Mouse (Mus musculus): ENCODE measurements around the gene Rmdn3.

Rmdn3 gene

DNA sequence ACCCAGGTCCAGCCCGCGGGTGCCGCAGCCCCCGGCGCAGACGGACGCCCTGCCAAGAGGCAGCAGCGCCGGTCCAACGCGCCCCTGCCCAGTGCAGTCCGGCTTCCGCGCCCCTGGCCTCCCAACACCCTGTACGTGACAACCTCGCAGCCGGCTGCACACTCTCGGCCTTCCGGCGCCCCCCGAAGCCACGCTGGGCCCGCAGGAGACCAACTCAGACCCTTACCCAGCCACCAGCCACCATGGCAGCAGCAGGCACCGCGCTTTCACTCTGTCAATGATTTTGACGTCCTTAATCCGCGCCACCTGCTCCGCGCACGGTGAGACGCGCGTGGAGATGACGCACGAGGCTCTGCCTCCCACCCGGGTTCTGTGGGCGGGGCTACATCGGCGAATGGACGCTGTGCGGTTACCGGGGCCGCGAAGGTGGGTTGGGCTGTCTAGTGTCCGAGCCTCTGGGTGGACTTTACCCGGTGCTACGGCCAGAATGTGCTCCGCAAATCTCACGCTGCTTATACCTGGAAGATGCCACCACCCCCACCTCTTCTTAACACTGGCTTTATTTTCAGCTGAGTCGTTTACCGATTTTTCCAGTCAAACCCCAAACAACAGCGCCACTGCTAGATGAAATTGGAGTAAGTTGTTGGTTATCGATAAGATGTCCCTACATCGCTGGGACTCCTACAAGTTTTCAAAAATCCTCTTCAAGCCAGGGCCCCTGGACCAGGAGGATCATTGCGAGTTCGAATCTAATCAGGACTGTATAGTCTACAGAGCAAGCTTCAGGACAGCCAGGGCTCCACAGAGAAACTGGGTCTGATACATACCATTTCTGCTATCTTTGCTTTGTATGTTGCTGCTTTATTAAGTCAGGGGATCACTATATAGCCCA is at the start of gene Rmdn3:
Gene Rmdn3 (minus strand): TSS at position 354 of the 892 bp plus-strand sequence.
- peak; percentile 93 for DNase-seq (ENCODE audit: low spot score)

DNA sequence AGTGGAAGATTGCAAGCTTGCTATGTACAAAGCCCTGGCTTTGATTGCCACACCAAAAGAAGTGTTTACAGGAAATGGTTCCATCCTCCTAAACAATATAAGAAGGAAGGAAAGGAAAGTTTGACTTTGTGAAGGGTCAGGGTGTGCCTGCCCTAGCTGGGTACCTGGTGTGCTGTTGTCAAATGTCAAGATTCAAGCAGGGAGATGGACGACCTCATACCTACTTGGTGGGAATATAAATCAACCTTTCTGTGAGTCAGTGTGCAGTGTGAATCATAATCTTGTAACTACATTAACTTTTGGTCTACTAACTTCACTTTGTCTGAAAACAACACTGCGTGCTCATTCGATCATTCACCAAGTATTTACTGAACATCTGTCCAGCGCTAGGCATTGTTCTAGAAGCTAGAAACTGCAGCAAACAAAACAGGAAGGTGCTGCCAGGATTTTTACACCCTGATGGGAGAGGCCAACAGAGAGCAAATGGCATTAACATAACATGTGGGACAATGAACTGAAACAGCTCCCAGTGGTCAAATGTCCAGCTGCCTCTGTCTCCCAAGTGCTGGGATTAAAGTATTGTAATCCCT is 47.1 kb upstream of the Rmdn3 start:
- no peak for DNase-seq (ENCODE audit: low spot score)

DNA sequence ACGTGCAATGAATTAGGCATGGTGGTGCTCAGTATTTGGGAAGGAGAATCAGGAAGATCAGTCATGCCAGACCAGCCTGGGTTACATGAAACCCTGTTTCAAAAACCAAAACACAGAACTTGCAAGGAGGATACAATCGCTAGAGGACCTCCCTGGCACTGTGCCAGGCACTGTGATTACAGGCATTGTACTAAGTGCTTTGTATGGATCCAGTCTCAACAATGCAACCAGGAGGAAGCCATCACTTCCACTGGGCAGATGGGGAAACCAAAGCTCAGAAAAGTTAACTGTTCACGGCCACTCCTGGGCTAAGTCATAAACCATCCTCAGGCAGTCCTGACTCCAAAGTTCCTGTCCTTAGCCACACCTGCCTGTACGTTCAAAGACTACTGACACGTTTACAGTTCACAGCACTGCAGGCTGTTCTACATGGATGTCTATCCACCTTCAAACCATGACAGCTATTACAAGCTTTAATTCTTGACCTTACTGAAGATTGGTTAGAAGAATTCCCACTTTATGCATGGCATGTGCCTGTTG is 46.1 kb upstream of the Rmdn3 start:
- DNase-seq (ENCODE audit: low spot score) = no peak

- DNase-seq (ENCODE audit: low spot score) = no peak
Measured at GRCm38 (mm10) chr2:119198934-119199333, 42.1 kb upstream of the Rmdn3 start.

DNA sequence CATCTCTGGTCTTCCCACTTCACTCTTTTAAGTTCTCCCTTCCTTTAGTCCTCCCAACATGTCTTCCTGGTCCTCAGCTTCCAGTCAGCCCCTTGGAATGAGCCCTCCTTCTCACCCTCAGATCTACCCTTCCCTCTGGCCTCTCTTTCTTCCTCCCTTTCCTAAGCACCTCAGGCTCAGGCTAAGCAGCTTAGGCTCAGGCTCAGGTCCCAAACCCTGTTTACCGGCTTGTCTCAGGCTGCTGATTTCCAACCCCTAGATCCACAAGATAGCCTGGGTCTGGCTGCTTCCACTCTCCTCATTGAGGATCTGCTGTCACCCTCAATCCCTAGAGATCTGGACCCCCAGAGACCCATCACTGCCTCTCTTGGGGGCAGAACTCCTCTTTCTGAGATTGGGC is 41.2 kb upstream of the Rmdn3 start:
- no peak for DNase-seq (ENCODE audit: low spot score)

DNA sequence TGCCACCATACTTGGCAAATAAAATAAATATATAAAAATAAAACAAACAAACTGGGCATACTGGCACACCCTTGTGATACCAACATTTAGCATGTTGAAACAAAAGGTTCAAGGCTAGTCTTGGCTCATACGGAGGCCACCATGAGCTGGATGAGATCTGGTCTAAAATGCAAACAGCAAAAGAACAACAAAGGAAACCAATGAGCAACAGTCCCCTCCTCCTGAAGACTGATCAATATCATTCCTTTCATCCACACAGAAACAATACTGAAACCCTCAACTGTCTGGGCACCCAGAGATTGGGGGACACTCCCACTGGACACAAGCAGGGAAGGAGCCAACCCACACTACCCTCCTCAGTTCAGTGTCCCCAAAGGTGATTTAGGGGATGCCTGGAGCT is 40.7 kb upstream of the Rmdn3 start:
- DNase-seq (ENCODE audit: low spot score) = no peak

GRCm38 (mm10) chr2:119196316-119197108 is 39.7 kb upstream of the Rmdn3 start:
- no peak for DNase-seq (ENCODE audit: low spot score)

DNA sequence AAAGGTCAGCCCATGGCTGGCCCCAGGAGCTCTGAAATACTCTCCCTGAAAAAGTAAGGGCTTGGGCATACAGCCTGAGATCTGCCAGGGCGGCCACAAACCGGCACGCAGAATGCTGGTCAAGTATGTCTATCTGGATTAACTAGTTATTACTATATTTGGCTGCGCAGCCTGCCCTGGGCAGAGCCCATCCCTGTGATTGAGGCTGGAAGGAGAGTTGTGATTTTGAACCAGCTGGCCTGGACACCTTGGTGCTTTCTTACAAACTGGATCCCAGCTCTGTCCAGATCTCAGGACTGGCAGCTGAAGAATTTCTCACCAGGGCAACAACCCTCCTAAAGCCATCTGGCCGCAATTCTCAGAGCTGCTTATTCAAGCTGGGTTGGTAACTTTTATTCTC is 37.3 kb upstream of the Rmdn3 start:
- no peak for DNase-seq (ENCODE audit: low spot score)

DNA sequence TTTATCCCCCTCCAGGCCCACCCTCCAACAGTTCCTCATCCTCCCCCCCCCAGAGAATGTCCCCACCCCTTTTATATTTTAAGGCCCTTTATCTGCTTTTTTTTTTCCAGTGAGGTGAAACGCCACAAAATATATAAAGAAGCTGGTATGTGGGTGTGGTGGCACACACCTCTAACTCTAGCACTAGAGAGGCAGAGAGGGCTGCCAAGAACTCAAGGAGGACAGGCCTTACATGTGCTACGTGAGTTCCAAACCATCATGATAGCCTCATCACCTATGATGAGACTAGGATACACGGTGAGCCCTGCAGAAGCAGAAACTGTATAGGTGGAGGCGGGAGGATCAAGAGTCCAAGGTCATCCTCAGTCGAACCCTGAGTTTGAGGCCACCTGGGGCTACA is 34.1 kb upstream of the Rmdn3 start:
- DNase-seq (ENCODE audit: low spot score) = no peak

DNA sequence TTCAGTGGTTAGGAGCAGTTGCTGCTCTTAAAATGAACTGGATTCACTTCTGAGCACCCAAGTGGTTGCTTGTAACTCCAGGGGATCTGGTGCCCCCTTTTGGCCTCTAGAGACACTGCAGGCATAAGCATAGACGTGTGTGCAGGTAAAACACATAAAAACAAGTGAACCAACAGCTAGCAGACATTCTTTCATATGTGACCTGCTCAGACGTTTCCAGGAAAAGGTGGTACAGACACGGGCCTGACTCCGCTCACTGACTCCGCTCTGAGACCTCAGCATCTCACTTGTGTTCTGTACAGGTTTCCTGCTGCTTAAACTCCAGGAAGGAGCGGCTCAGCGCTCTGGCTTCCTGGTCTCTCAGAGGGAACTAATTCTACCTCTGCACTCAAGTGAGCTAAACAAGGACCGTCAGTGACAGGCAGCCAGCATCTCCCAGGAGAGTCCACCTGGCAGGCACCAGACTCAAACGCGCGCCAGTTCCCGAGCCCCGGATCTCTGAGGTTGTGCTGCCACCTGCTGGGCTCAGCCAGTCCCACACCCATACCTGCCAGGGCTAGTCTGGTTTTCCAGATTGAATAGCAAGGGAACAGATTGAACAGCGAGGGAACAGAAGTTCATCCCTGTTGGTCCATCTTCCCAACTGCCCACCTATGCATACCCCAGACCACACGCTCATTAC is 32.3 kb upstream of the Rmdn3 start:
- DNase-seq (ENCODE audit: low spot score) = peak; percentile 78

DNA sequence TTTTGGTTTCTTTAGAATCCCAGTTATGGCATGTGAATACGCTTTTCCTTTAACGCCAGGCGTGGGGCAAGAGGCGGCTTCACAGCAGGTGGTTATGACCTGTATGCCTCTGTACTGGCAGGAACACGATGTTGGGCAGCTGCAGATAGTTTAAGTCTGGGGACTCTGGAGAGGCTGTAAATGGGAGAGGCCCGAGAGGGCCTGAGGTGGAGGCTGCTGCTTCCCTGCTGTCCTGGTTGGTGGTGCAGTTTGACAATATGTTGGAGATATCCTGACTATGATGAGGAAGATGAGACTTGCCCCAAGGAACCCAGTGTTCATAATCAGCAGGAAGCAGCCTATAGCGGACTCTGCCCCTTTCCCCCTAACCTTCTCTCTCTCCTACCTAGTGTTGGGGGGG is 26.1 kb upstream of the Rmdn3 start:
- DNase-seq (ENCODE audit: low spot score) = no peak

- DNase-seq (ENCODE audit: low spot score) = no peak
Measured at GRCm38 (mm10) chr2:119177384-119177939, 20.6 kb upstream of the Rmdn3 start.

DNA sequence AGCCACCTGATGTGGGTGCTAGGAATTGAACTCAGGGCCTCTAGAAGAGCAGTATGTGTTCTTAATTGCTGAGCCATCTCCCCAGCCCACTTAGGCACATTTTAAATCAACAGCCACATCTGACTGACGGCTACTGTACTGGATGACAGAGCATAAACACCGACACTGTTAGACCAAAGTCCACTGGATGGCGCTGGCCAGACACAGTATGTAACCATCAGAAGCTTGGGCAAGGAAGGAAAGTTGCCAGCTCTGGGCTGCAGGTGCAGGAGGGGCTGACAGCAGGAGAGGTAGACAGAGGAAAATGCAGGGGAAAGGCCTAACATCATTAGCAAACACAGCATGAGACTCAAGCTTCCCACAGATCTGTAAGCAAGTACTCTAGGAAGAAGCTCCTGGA is 19.9 kb upstream of the Rmdn3 start:
- no peak for DNase-seq (ENCODE audit: low spot score)

GRCm38 (mm10) chr2:119175614-119176013 is 18.8 kb upstream of the Rmdn3 start:
- DNase-seq (ENCODE audit: low spot score) = no peak

- DNase-seq (ENCODE audit: low spot score) = no peak
Measured at GRCm38 (mm10) chr2:119174866-119175265, 18.0 kb upstream of the Rmdn3 start.

DNA sequence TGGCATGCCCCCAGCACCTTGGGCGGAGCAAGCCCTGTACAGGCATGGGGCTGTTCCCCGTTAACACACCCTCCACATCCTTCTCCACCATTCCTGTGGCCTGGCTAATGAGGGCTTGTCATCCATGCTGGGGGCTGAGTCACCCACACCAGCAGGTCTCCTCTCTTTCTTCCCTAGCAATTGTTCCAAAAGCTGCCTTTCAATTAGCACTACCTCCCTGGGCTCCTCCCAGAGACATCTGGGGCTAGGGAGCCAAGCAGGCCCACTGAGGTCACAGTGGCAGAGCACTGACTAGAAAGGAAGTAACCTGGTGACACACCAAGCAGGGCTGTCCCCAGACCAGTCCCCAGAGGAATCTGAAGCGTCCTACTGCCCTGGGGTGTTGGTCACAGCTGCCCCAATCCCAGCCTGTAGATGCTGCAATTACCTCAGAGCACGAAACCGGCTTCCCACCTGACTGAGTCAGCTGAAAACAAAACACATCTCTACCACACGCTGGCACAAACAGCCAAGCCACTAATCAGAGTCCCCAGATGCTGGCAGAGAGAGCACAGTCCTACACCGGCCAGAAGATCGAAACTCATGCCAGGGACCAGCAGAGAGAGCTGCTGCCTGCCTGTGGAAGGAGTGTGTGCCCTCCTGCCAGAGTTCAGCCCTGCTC is 17.3 kb upstream of the Rmdn3 start, which contains the start of gene Gm14137:
Gene Gm14137 (plus strand): TSS at position 519 of the 661 bp plus-strand sequence.
- DNase-seq (ENCODE audit: low spot score) = no peak

- DNase-seq (ENCODE audit: low spot score) = peak; percentile 38
Measured at GRCm38 (mm10) chr2:119172862-119173576, 16.2 kb upstream of the Rmdn3 start.

DNA sequence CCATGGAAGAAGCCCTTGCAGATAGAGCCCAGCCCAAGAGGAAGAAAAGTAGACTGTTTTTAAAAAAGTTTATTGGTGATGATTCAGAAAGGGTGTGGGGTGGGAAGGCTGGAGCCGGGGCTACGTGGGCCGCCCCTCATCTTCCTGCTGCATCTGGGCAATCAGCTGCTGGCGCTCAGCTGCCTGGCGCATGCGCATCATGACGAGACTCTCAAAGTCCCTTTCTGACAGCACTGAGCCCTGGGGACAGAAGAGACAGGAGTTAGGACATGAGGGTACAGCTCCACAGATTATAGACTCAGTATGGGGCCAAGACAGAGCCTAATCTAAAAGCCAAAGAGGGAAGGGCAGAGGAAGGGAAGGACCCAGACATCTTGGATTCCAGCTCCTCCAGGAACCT is 15.6 kb upstream of the Rmdn3 start:
- DNase-seq (ENCODE audit: low spot score) = no peak

- no peak for DNase-seq (ENCODE audit: low spot score)
Measured at GRCm38 (mm10) chr2:119171574-119171973, 14.7 kb upstream of the Rmdn3 start.

GRCm38 (mm10) chr2:119170282-119170681 is 13.4 kb upstream of the Rmdn3 start:
- DNase-seq (ENCODE audit: low spot score) = no peak
